ENCODE assay signal across 8 mouse cellular contexts in genomic region chr4:155246691-155247105, GRCm38 (mm10). TPM values are rescaled to one million over a fixed set of nuclear protein-coding genes. Genes with fewer than 3 reads are reported as not detected.
DNase-seq lines count a peak whose midpoint lies in the region; ATAC-seq and TF ChIP-seq lines count a peak whose summit lies in the region.

No protein-coding gene starts in this region.

- 79% methylated on average over 12 of the region's 12 CpGs for WGBS in midbrain, embryonic 13.5 days
- WGBS in midbrain, embryonic 15.5 days: 77% methylated on average over 12 of the region's 12 CpGs
- 50% methylated on average over 12 of the region's 12 CpGs for WGBS in hindbrain, embryonic 16.5 days
- WGBS in stomach, postnatal 0 days: 73% methylated on average over 12 of the region's 12 CpGs

- H3K27me3 ChIP-seq in midbrain, embryonic 13.5 days: no peaks in the 10 kb centered on the region
- no peaks in the 10 kb centered on the region for H3K27me3 ChIP-seq in midbrain, embryonic 15.5 days (replicated peaks)
- no peaks in the 10 kb centered on the region for H3K27me3 ChIP-seq in hindbrain, embryonic 16.5 days (replicated peaks; ENCODE audit: control insufficient read depth, insufficient read depth, low read length)
- no peaks in the 10 kb centered on the region for H3K27me3 ChIP-seq in stomach, postnatal 0 days (ENCODE audit: control insufficient read depth, insufficient read depth, low read length)

- H3K27ac ChIP-seq in midbrain, embryonic 13.5 days: no peak overlapping the region
- H3K27ac ChIP-seq in midbrain, embryonic 15.5 days: no peak overlapping the region
- H3K27ac ChIP-seq in hindbrain, embryonic 16.5 days (ENCODE audit: low read depth, low read length): peak overlapping the region; percentile 26
- 0 out of 2 replicates have a peak overlapping the region, but pooled peaks have one; percentile 2 for H3K27ac ChIP-seq in stomach, postnatal 0 days (replicated peaks)

- no peaks in the 10 kb centered on the region for H3K9me3 ChIP-seq in midbrain, embryonic 13.5 days
- no peaks in the 10 kb centered on the region for H3K9me3 ChIP-seq in midbrain, embryonic 15.5 days
- no peaks in the 10 kb centered on the region for H3K9me3 ChIP-seq in hindbrain, embryonic 16.5 days (ENCODE audit: control insufficient read depth, low read length)
- H3K9me3 ChIP-seq in stomach, postnatal 0 days (ENCODE audit: control insufficient read depth, low read length): no peaks in the 10 kb centered on the region

- no peaks in the 10 kb centered on the region for H3K36me3 ChIP-seq in midbrain, embryonic 13.5 days
- no peaks in the 10 kb centered on the region for H3K36me3 ChIP-seq in midbrain, embryonic 15.5 days (replicated peaks)
- H3K36me3 ChIP-seq in hindbrain, embryonic 16.5 days (ENCODE audit: control insufficient read depth, insufficient read depth, low read length): no peaks in the 10 kb centered on the region
- no peaks in the 10 kb centered on the region for H3K36me3 ChIP-seq in stomach, postnatal 0 days (ENCODE audit: control insufficient read depth, insufficient read depth, low read length)

- H3K4me2 ChIP-seq in midbrain, embryonic 13.5 days (replicated peaks): no peak overlapping the region
- no peak overlapping the region for H3K4me2 ChIP-seq in midbrain, embryonic 15.5 days
- no peak overlapping the region for H3K4me2 ChIP-seq in hindbrain, embryonic 16.5 days (ENCODE audit: low read length)
- no peak overlapping the region for H3K4me2 ChIP-seq in stomach, postnatal 0 days (replicated peaks; ENCODE audit: low read depth)

- H3K4me3 ChIP-seq in midbrain, embryonic 13.5 days (replicated peaks): no peak overlapping the region
- no peak overlapping the region for H3K4me3 ChIP-seq in midbrain, embryonic 15.5 days
- H3K4me3 ChIP-seq in hindbrain, embryonic 16.5 days (ENCODE audit: low read length): no peak overlapping the region
- H3K4me3 ChIP-seq in stomach, postnatal 0 days (ENCODE audit: low read depth, low read length): no peak overlapping the region

- TF ChIP-seq CTCF in stomach, postnatal 0 days (IDR thresholded peaks at IDR 0.05; ENCODE audit: low read depth): no peak

- intact Hi-C loops in left cerebral cortex, postnatal 10 days (cut with DNase I): no loop called here

- no peak for ATAC-seq in midbrain, embryonic 13.5 days
- ATAC-seq in midbrain, embryonic 15.5 days (replicated peaks): no peak
- ATAC-seq in hindbrain, embryonic 16.5 days: peak; percentile 32
- ATAC-seq in stomach, postnatal 0 days (ENCODE audit: low FRiP score, low TSS enrichment): no peak

- H3K4me1 ChIP-seq in midbrain, embryonic 13.5 days (replicated peaks): peaks cover 16% of the 10 kb centered on the region
- peaks cover 19% of the 10 kb centered on the region for H3K4me1 ChIP-seq in midbrain, embryonic 15.5 days
- H3K4me1 ChIP-seq in hindbrain, embryonic 16.5 days (ENCODE audit: control insufficient read depth, insufficient read depth, low read depth, low read length): peaks cover 14% of the 10 kb centered on the region
- H3K4me1 ChIP-seq in stomach, postnatal 0 days (replicated peaks; ENCODE audit: control insufficient read depth, insufficient read depth): no peaks in the 10 kb centered on the region

- peak; percentile 87 to 90 for DNase-seq in cerebellum, postnatal 25 days
- peak; percentile 69 to 78 for DNase-seq in left cerebral cortex, postnatal 10 days (ENCODE audit: extremely low spot score in 1 of 2, low spot score in 2 of 2)
- peak; percentile 45 for DNase-seq in stomach, postnatal 0 days (ENCODE audit: low spot score)
- no peak for DNase-seq in thymus, postnatal 25 days
- DNase-seq in heart, adult 18-20 months: no peak

- no peak for TF ChIP-seq EP300 in stomach, postnatal 0 days (optimal IDR thresholded peaks at IDR 0.05)

- 0 out of 2 replicates have a peak overlapping the region, but pooled peaks have one; percentile 12 for H3K9ac ChIP-seq in midbrain, embryonic 13.5 days (replicated peaks)
- H3K9ac ChIP-seq in midbrain, embryonic 15.5 days: no peak overlapping the region
- H3K9ac ChIP-seq in hindbrain, embryonic 16.5 days (ENCODE audit: low read depth, low read length): peak overlapping the region; percentile 1; the same call in 1 of the 2 replicates
- H3K9ac ChIP-seq in stomach, postnatal 0 days (ENCODE audit: low read length): no peak overlapping the region

RNA-seq across cellular contexts. Expression of gene Faap20, which starts 2.9 kb away (rescaled TPM):
- 91.2 and 92.7 TPM in 2 replicates for polyA plus RNA-seq in midbrain, embryonic 13.5 days (2015; fragmentation: Nextera tagmentation; extraction: Ambion mirVana)
- polyA plus RNA-seq in midbrain, embryonic 15.5 days (2015; fragmentation: Nextera tagmentation; extraction: Ambion mirVana): 78.5 and 87.4 TPM in 2 replicates
- polyA plus RNA-seq in hindbrain, embryonic 16.5 days (2015; fragmentation: Nextera tagmentation; extraction: Ambion mirVana): 72.1 and 72.5 TPM in 2 replicates
- 10 to 100 TPM; 25.4 to 26.2 TPM for total RNA-seq in left cerebral cortex, postnatal 10 days (2021)
- polyA plus RNA-seq in stomach, postnatal 0 days (2015; fragmentation: Nextera tagmentation; extraction: Ambion mirVana): 43.5 and 46.3 TPM in 2 replicates
- total RNA-seq in heart, adult 18-20 months (2021): 10 to 100 TPM; 19.2 to 20.3 TPM

RNA-seq across cellular contexts. Expression of gene Ski, which starts 24.3 kb away (rescaled TPM):
- polyA plus RNA-seq in midbrain, embryonic 13.5 days (2015; fragmentation: Nextera tagmentation; extraction: Ambion mirVana): 9.3 and 9.9 TPM in 2 replicates
- 10.1 and 10.8 TPM in 2 replicates for polyA plus RNA-seq in midbrain, embryonic 15.5 days (2015; fragmentation: Nextera tagmentation; extraction: Ambion mirVana)
- polyA plus RNA-seq in hindbrain, embryonic 16.5 days (2015; fragmentation: Nextera tagmentation; extraction: Ambion mirVana): 11.1 TPM in 2 replicates
- total RNA-seq in left cerebral cortex, postnatal 10 days (2021): 100 to 1,000 TPM; 108 to 111 TPM
- 9.7 and 10.8 TPM in 2 replicates for polyA plus RNA-seq in stomach, postnatal 0 days (2015; fragmentation: Nextera tagmentation; extraction: Ambion mirVana)
- 10 to 100 TPM; 48.6 to 50.2 TPM for total RNA-seq in heart, adult 18-20 months (2021)

Comparison
In these comparisons a context has a peak if more than half of its experiments do, and no peak if none do; other contexts are left out.
1. H3K9ac ChIP-seq: peak in midbrain, embryonic 13.5 days (single experiment) and hindbrain, embryonic 16.5 days (single experiment); none in midbrain, embryonic 15.5 days (single experiment) and stomach, postnatal 0 days (single experiment).
2. H3K27ac ChIP-seq: peak in hindbrain, embryonic 16.5 days (single experiment) and stomach, postnatal 0 days (single experiment); none in midbrain, embryonic 13.5 days (single experiment) and midbrain, embryonic 15.5 days (single experiment).
3. DNase-seq: peak in cerebellum, postnatal 25 days (2 of 2), left cerebral cortex, postnatal 10 days (2 of 2) and stomach, postnatal 0 days (single experiment); none in thymus, postnatal 25 days (single experiment) and heart, adult 18-20 months (0 of 2).